Mouse (Mus musculus) liver, embryonic 16.5 days (tissue): ENCODE data around the gene Psmb2. TPM values are rescaled to one million over a fixed set of nuclear protein-coding genes. Genes with fewer than 3 reads are reported as not detected.

Experiments
- ATAC-seq: fragments of 200-750 bp; cut with Nextera tagmentation; 2 replicates; pipeline ENCODE4 v1.8.0; 2017; ENCODE audit warnings: low read depth, mild to moderate bottlenecking, moderate number of reproducible peaks, moderate library complexity
- H3K27ac ChIP-seq: fragments of 300-500 bp; sonication (generic); 2 replicates; pipeline ENCODE4 v1.5.1; 2014; ENCODE audit warnings: mild to moderate bottlenecking, low read length
- H3K27me3 ChIP-seq: fragments of 300-500 bp; sonication (generic); 2 replicates; pipeline ENCODE4 v1.6.1; 2014; ENCODE audit warnings: low read depth, low read length, mixed read lengths; ENCODE audit not compliant: control insufficient read depth, insufficient read depth
- H3K36me3 ChIP-seq: fragments of 300-500 bp; sonication (generic); 2 replicates; pipeline ENCODE4 v1.6.1; 2014; ENCODE audit warnings: mild to moderate bottlenecking; ENCODE audit not compliant: control insufficient read depth, insufficient read depth
- H3K4me1 ChIP-seq: fragments of 300-500 bp; sonication (generic); 2 replicates; pipeline ENCODE4 v1.6.1; 2014; ENCODE audit warnings: low read depth, low read length, mixed read lengths; ENCODE audit not compliant: control insufficient read depth
- H3K4me2 ChIP-seq: fragments of 300-500 bp; sonication (generic); 2 replicates; pipeline ENCODE4 v1.6.1; 2014; ENCODE audit warnings: low read depth, low read length, mixed read lengths
- H3K4me3 ChIP-seq: fragments of 300-500 bp; sonication (generic); 2 replicates; pipeline ENCODE4 v1.5.1; 2014; ENCODE audit warnings: low read depth, mild to moderate bottlenecking, low read length
- H3K9ac ChIP-seq: fragments of 300-500 bp; sonication (generic); 2 replicates; pipeline ENCODE4 v1.6.1; 2014; ENCODE audit warnings: low read depth, low read length
- H3K9me3 ChIP-seq: fragments of 300-500 bp; sonication (generic); replicated peaks from 2 replicates; pipeline ENCODE4 v1.6.1; 2016; ENCODE audit warnings: low read length; ENCODE audit not compliant: control insufficient read depth
- WGBS: fragments of 180-500 bp; shearing (Covaris S2); extraction: QIAGEN DNeasy Blood & Tissue Kit; methylation state at CpG from one replicate; pipeline ENCODE4 v1.1.7; 2014; ENCODE audit not compliant: insufficient replicate concordance; 5-methylcytosine and 5-hydroxymethylcytosine counted together
- polyA plus RNA-seq: library from polyadenylated mRNA; unstranded; fragments of >200 nt; fragmentation: Nextera tagmentation; extraction: Ambion mirVana; gene quantifications from 2 replicates; pipeline ENCODE4 v1.2.1, GENCODE M21; 2015

Gene Psmb2
- polyA plus RNA-seq, 1 experiment from 2014 or later, result 222 TPM

- 3% methylated on average over 32 of the region's 32 CpGs for WGBS
- Histone ChIP-seq H3K36me3 (no peaks in the 10 kb centered on the region), H3K4me2 (peak within 1 kb of the TSS; percentile 31), H3K9ac (no peak within 1 kb of the TSS), H3K9me3 (no peaks in the 10 kb centered on the region), H3K4me3 (peak within 1 kb of the TSS; percentile 34), H3K4me1 (no peaks in the 10 kb centered on the region; the same call in 1 of the 2 replicates), H3K27me3 (peaks cover 82% of the 10 kb centered on the region), H3K27ac (no peak within 1 kb of the TSS)
- ATAC-seq, result no peak
These were observed 58.6 kb downstream of the Psmb2 start, which contains the start of gene Tfap2e for GRCm38 (mm10) chr4:126736001-126736414. Gene Tfap2e (minus strand): TSS chr4:126736240.

- Histone ChIP-seq H3K9ac (no peak overlapping the region), H3K36me3 (no peaks in the 10 kb centered on the region), H3K27ac (no peak overlapping the region), H3K9me3 (no peaks in the 10 kb centered on the region), H3K4me2 (no peak overlapping the region), H3K27me3 (peaks cover 41% of the 10 kb centered on the region), H3K4me1 (no peaks in the 10 kb centered on the region; the same call in 1 of the 2 replicates), H3K4me3 (no peak overlapping the region)
- no peak for ATAC-seq
- 38% methylated on average over 10 of the region's 10 CpGs for WGBS
These were observed 62.7 kb downstream of the Psmb2 start for GRCm38 (mm10) chr4:126739966-126740676.

- Histone ChIP-seq H3K9me3 (no peaks in the 10 kb centered on the region), H3K36me3 (0 out of 2 replicates have a peak, but pooled peaks cover under 1% of the 10 kb centered on the region), H3K9ac (no peak overlapping the region), H3K4me2 (0 out of 2 replicates have a peak overlapping the region, but pooled peaks have one; percentile 10), H3K27ac (no peak overlapping the region), H3K4me1 (no peaks in the 10 kb centered on the region), H3K4me3 (no peak overlapping the region), H3K27me3 (peaks cover 28% of the 10 kb centered on the region)
- ATAC-seq, result peak; percentile 45; the same call in 1 of the 2 replicates
- WGBS, result 5% methylated on average over 12 of the region's 12 CpGs
These were observed 64.0 kb downstream of the Psmb2 start for GRCm38 (mm10) chr4:126741448-126741847.

- WGBS, result 40% methylated on average over 2 of the region's 2 CpGs
- ATAC-seq, result no peak
These were observed 65.5 kb downstream of the Psmb2 start for GRCm38 (mm10) chr4:126742976-126743375.

GRCm38 (mm10) chr4:126743713-126744112 lies 66.3 kb downstream of the Psmb2 start:
- Histone ChIP-seq H3K27ac (no peak overlapping the region), H3K4me2 (no peak overlapping the region), H3K9me3 (no peaks in the 10 kb centered on the region), H3K36me3 (0 out of 2 replicates have a peak, but pooled peaks cover 3% of the 10 kb centered on the region), H3K4me3 (no peak overlapping the region), H3K9ac (no peak overlapping the region), H3K27me3 (peaks cover 7% of the 10 kb centered on the region; the same call in 1 of the 2 replicates), H3K4me1 (no peaks in the 10 kb centered on the region)
- 35% methylated on average over 11 of the region's 11 CpGs for WGBS
- no peak for ATAC-seq

More at GRCm38 (mm10) chr4:126742976-126743375, 65.5 kb downstream of the Psmb2 start:
- H3K4me2 ChIP-seq, result no peak overlapping the region
- no peak overlapping the region for H3K9ac ChIP-seq
- H3K27ac ChIP-seq, result no peak overlapping the region
- H3K9me3 ChIP-seq, result no peaks in the 10 kb centered on the region
- no peaks in the 10 kb centered on the region for H3K4me1 ChIP-seq
- 0 out of 2 replicates have a peak, but pooled peaks cover 3% of the 10 kb centered on the region for H3K36me3 ChIP-seq
- peaks cover 12% of the 10 kb centered on the region for H3K27me3 ChIP-seq
- no peak overlapping the region for H3K4me3 ChIP-seq

GRCm38 (mm10) chr4:126744831-126745230 lies 67.4 kb downstream of the Psmb2 start:
- Histone ChIP-seq H3K9ac (no peak overlapping the region), H3K27me3 (peaks cover 2% of the 10 kb centered on the region; the same call in 1 of the 2 replicates), H3K4me1 (no peaks in the 10 kb centered on the region), H3K4me3 (no peak overlapping the region), H3K36me3 (peaks cover 3% of the 10 kb centered on the region; the same call in 1 of the 2 replicates), H3K27ac (no peak overlapping the region), H3K4me2 (no peak overlapping the region), H3K9me3 (no peaks in the 10 kb centered on the region)
- no peak for ATAC-seq
- 85% methylated on average over 14 of the region's 14 CpGs for WGBS

GRCm38 (mm10) chr4:126745506-126746193 lies 68.2 kb downstream of the Psmb2 start:
- no peaks in the 10 kb centered on the region for H3K27me3 ChIP-seq
- ATAC-seq, result no peak
- H3K36me3 ChIP-seq, result peaks cover 3% of the 10 kb centered on the region; the same call in 1 of the 2 replicates
- H3K9me3 ChIP-seq, result no peaks in the 10 kb centered on the region
- no peaks in the 10 kb centered on the region for H3K4me1 ChIP-seq
- H3K27ac ChIP-seq, result no peak overlapping the region
- WGBS, result 42% methylated on average over 13 of the region's 13 CpGs
- H3K4me2 ChIP-seq, result no peak overlapping the region
- H3K9ac ChIP-seq, result no peak overlapping the region
- no peak overlapping the region for H3K4me3 ChIP-seq

GRCm38 (mm10) chr4:126746194-126746840 lies 68.9 kb downstream of the Psmb2 start:
- ATAC-seq, result no peak
- peaks cover 3% of the 10 kb centered on the region; the same call in 1 of the 2 replicates for H3K36me3 ChIP-seq
- H3K9ac ChIP-seq, result no peak overlapping the region
- H3K27ac ChIP-seq, result no peak overlapping the region
- no peak overlapping the region for H3K4me3 ChIP-seq
- H3K4me1 ChIP-seq, result no peaks in the 10 kb centered on the region
- no peaks in the 10 kb centered on the region for H3K27me3 ChIP-seq
- WGBS, result 78% methylated on average over 10 of the region's 10 CpGs
- no peak overlapping the region for H3K4me2 ChIP-seq
- H3K9me3 ChIP-seq, result no peaks in the 10 kb centered on the region
